Mouse (Mus musculus): ENCODE data around the gene Mcm2.

DNA sequence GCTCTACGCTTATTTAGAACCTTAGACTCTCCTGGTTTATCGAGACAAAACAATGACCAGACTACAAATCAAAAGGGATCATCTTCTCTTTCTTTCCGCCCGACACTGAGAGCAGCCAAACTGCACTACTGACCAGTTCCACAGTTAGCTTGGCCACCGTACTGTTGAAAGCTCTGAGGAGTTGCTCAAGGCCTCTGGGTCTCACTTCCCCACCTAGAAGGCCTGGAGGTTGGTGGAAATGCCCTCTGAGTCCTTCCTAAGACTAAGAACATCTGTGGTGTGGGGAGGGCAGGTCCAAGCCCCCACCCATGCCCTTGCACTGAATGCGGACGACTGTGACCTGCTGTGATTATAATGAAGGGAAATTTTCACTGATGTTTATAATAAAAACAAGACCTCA is 32.9 kb downstream of the Mcm2 start:
- TF ChIP-seq MAX (IDR thresholded peaks at IDR 0.05; ENCODE audit: low read depth): no peak
- TF ChIP-seq TCF12 (IDR thresholded peaks at IDR 0.05; ENCODE audit: insufficient read depth, poor library complexity, severe bottlenecking): no peak
- TF ChIP-seq POLR2A (IDR thresholded peaks at IDR 0.05; ENCODE audit: insufficient read length, low read depth): no peak
